Mouse (Mus musculus) heart, postnatal 14 days (tissue): ENCODE data around the gene Hipk2. TPM values are rescaled to one million over a fixed set of nuclear protein-coding genes. Genes with fewer than 3 reads are reported as not detected.

Experiments
- DNase-seq, 2 experiments: peaks; one replicate each; pipeline ENCODE4 v3.0.0; 2021 to 2022
- intact Hi-C: fragments of 180-260 bp; cut with DNase I; formaldehyde crosslinking; loops from one replicate; pipeline ENCODE4 v1.15.1; 2025
- long read RNA-seq, 2 experiments: library from polyadenylated mRNA; stranded (forward); transcript quantifications; one replicate each; pipeline ENCODE4 v2.0.0; 2021
- total RNA-seq, 2 experiments: library from RNA; stranded (reverse); gene quantifications; 2 replicates each; pipeline ENCODE4 v1.2.3; 2021

The Hipk2 gene
- total RNA-seq = 10 to 100 TPM; 88.5 to 88.9 TPM
- long read RNA-seq, experiment 1, partial matches to known transcripts = 10 of 13 reads
- long read RNA-seq, experiment 1, other reads (novel, unspliced or antisense) = 3 of 13 reads
- long read RNA-seq, experiment 2, full-length matches to known transcripts = 1 of 10 reads
- long read RNA-seq, experiment 2, partial matches to known transcripts = 9 of 10 reads
- long read RNA-seq, experiment 2, other reads (novel, unspliced or antisense) = 0 of 10 reads

DNA sequence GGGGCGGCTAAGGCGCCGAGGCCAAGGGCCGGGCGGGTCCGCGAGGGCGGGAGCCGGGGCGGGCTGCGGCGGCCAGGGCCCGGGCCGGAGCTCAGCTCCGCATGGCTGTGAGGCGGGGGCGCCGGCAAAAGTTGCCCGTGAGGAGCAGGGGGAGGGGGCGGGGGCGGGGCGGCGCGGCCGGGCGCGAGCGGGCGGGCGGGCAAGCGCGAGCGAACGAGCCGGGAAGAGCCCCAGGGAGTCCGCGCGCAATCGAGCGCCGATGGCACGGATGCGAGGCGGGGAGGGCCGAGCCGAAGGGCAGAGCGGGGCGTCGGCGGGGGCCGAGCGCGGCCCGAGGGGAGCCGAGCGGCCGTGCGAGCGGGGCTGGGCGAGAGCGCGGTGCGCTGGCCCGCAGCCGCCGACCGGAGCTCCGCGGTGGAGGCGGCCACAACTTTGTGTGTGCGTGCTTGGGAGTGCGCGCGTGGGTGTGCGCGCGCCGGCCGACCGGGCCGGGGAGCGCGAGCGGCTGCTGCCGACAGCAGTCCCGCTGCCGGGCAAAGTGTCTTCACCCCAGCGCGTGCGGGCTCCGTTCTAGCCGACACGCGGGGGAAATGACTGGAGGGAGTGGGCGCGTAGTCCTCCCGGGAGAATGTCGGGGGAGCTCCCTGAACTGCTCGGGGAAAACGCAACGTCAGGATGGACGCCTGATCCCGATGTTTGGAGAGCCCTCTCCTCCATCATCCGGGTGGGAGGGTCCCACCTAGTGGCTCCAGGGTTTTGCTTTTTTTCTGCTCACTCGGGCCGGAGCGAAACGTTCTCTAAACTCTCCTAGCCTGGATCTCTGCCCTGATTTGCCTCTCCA is at the start of gene Hipk2:
Gene Hipk2, minus strand, starts transcription at position 95 of the 841 bp plus-strand sequence.
- intact Hi-C loops = no loop called here
- peak; percentile 89 to 90 for DNase-seq

GRCm38 (mm10) chr6:38925719-38926118 is 49.8 kb upstream of the Hipk2 start:
- no peak for DNase-seq
- intact Hi-C loops = no loop called here

GRCm38 (mm10) chr6:38923870-38924817 is 48.2 kb upstream of the Hipk2 start:
- no peak for DNase-seq
- intact Hi-C loops = no loop called here

DNA sequence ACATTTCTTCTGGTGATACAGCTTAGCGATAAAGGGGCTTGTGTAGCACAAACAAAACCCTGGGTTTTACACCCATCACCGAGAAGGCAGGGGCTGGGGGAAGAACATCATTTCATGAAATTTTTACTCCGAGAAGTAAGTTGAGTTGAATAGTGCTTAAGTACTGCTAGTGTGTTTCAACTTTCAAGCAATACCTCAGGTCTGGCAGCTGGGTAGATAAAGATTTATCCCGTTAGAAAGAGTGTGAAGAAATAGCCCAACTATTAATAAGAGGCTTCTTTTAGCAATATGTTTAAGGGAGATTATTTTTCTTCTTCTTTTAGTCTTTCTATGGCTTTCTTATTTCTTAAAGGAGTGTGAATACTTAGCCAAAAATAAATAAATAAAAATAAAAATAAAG is 47.5 kb upstream of the Hipk2 start:
- no peak for DNase-seq
- intact Hi-C loops = no loop called here

- no peak for DNase-seq
- intact Hi-C loops = no loop called here
Observed at GRCm38 (mm10) chr6:38922517-38922916, 46.6 kb upstream of the Hipk2 start.

DNA sequence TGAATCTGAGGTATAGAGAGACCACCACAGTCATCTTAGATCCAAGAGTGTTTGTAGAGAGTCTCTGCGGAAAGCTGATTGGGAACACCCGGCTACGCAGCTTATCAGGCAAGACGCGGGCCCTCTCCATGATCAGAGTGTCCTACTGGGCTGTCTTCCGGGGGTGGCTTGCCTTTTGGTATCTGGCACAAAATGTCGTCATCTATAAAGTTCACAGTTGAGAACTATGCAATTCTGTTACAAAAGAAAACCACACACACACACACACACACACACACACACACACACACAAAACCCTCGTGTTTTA is 45.8 kb upstream of the Hipk2 start:
- intact Hi-C loops = no loop called here
- no peak for DNase-seq

DNA sequence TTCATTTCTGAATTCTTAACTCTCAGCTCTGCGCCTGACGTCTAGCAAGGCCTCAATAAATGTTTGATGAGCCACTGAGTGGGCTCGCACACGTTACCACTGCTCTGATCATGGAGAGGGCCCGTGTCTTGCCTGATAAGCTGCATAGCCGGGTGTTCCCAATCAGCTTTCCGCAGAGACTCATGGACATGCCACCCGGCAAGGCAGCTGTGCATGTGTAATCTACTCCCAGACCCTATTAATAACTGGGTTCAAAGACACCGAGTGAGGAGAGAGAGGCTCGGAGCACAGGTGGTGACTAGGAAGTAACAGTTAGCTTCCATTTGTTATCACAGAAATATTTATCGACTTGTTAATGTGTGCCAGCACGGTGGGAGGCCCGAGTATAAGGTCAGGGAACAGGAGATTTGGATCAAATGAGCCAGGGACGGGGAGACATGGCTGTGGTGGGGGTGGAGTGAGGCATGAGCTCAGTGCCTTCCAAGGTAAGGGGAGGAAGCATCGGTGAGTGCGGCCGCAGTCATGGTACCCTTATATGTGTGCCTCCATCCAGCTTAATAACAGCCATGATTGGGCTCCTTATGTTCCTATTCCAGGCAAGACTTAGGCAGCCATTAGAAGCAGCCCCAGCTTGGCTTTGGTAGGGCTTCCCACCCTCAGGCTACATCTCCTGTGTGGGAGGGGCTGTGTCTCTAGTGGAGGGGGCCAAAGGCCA is 45.3 kb upstream of the Hipk2 start:
- intact Hi-C loops = no loop called here
- DNase-seq = no peak

GRCm38 (mm10) chr6:38920141-38920540 is 44.2 kb upstream of the Hipk2 start:
- intact Hi-C loops = no loop called here
- no peak for DNase-seq

- intact Hi-C loops = no loop called here
- no peak for DNase-seq
Observed at GRCm38 (mm10) chr6:38919135-38919740, 43.3 kb upstream of the Hipk2 start.

GRCm38 (mm10) chr6:38918728-38919127 is 42.8 kb upstream of the Hipk2 start:
- no peak for DNase-seq
- intact Hi-C loops = no loop called here

GRCm38 (mm10) chr6:38917415-38917814 is 41.5 kb upstream of the Hipk2 start:
- intact Hi-C loops = no loop called here
- DNase-seq = no peak

DNA sequence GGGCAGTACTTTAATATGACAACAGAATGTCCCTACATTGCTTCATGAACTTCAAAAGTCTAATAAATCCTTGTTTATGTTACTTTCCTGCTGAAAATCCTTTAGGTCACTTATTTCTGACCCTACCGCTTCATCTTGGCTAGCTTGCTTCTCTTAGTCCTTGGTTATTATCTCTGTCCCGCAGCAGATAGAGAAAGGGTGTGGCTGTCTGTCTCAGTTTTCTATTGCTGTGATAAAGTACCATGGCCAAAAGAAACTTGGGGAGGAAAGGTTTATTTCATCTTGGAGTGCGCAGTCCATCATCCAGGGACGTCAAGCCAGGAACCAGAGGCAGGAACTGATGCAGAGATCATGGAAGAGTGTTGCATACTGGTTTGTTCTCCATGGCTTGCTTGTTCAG is 40.6 kb upstream of the Hipk2 start:
- DNase-seq = no peak
- intact Hi-C loops = no loop called here

DNA sequence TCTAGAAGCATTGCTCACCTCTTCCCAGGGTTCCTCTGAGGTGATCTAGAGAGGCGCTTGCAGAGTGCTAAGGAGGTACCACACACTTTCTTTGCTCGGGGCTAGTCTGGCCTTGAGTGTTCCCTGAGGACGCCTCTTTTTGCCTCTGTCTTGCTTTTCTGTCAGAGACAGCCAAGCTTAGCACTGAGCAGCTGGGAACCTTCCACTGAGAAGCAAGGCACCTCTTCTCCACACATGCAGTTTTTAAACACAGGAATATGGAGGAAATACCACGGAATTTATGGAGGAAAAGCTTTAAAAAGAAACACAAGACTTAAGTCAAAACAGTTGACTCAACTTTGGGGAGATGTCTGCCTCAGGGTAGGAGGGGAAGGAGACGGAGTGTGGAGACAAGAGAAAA is 39.8 kb upstream of the Hipk2 start:
- intact Hi-C loops = no loop called here
- DNase-seq = no peak

DNA sequence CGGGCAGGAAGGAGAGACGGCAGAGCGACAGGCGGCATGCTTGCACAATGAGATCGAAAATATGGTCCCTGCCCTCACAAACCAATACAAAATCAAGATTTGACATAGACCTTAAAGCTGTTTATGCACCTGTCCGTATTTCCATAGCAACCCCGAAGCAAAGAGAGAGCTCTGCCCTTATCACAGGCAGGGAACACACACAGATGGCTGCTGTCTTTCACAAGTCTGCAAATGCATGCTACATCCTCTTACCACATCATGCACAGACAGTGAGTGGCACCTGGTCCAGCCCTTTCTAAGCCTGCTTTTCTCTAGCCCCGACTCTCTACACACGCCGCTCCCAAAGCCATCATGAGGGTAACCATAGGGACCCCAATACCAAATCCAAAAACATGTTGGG is 38.2 kb upstream of the Hipk2 start:
- intact Hi-C loops = loop anchor here (5.0 kb wide), 1 partner anchor 42 kb away; no protein-coding TSS in a partner anchor
- DNase-seq = no peak

- intact Hi-C loops = loop anchor here (2.0 to 5.0 kb wide), 2 partner anchors 41 to 153 kb away; no protein-coding TSS in a partner anchor
Observed at GRCm38 (mm10) chr6:38913386-38914042, 37.5 kb upstream of the Hipk2 start.

GRCm38 (mm10) chr6:38912845-38913244 is 36.9 kb upstream of the Hipk2 start:
- DNase-seq = no peak
- intact Hi-C loops = loop anchor here (2.0 to 5.0 kb wide), 2 partner anchors 41 to 154 kb away; no protein-coding TSS in a partner anchor

More at GRCm38 (mm10) chr6:38913386-38914042, 37.5 kb upstream of the Hipk2 start:
- no peak for DNase-seq

- intact Hi-C loops = loop anchor here (2.0 to 5.0 kb wide), 2 partner anchors 40 to 155 kb away; no protein-coding TSS in a partner anchor
- DNase-seq = no peak
Observed at GRCm38 (mm10) chr6:38912121-38912660, 36.2 kb upstream of the Hipk2 start.

DNA sequence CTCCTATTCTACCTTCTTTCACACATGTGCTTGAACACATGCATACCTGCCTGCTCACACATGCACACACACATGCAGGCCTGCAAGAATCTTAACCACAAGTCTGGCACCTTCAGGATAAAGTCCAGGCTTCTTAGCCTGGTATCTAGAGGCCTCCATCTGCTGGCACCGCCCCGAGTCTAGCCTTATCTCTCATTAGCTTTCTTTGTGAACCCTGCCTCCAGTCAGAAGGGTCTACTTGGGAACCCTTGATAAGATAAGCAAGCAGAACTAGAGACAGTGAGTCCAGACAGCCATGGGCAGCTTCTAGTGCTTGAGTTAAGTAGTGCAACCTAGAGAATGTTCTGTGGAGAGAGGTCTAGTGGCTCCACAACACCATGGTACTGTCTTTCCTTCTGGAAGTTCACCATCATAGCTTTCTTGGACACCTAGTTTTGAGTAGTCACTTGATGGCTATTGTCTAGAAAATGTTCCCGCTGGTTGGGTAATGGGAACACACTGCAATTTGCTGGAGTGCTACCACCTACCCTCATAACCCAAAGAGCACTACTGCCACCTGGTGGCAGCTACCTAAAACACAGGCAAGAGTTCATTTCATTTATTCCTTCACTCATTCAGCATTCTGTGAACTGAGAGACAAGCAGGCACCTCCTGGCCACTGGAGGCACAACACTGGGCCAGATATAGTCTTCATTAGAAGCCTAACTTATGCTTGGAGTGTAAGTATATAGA is 35.0 kb upstream of the Hipk2 start:
- intact Hi-C loops = loop anchor here (1.0 to 5.0 kb wide), 3 partner anchors 39 to 260 kb away; no protein-coding TSS in a partner anchor
- peak; percentile 63 to 78 for DNase-seq
